Mouse (Mus musculus) E14TG2a.4 (cell line): ENCODE results near the gene Rhog.

Experiments used
- CTCF ChIP-seq: conservative IDR thresholded peaks from 2 replicates; pipeline ENCODE4 v1.5.1; 2014; ENCODE audit warnings: low read length
- NANOG ChIP-seq: IDR thresholded peaks from 2 replicates; pipeline ENCODE4 v1.6.1; 2014; ENCODE audit warnings: borderline replicate concordance, low read length, mixed read lengths

- TF ChIP-seq CTCF (no peak), NANOG (no peak)
These were observed 5.8 kb downstream of the Rhog start for GRCm38 (mm10) chr7:102249896-102250630.
